Mouse (Mus musculus) small intestine, adult 2 months (tissue): ENCODE data around the gene Grik3. TPM values are rescaled to one million over a fixed set of nuclear protein-coding genes. Genes with fewer than 3 reads are reported as not detected.

Experiments
- H3K27ac ChIP-seq: fragments of 200-500 bp; 2 replicates; pipeline ENCODE4 v1.5.1; 2012; ENCODE audit warnings: low read depth, low read length, control low read depth, inconsistent platforms; ENCODE audit not compliant: insufficient read depth
- H3K27me3 ChIP-seq: fragments of 200-500 bp; 2 replicates; pipeline ENCODE4 v1.6.1; 2012; ENCODE audit warnings: mild to moderate bottlenecking, moderate library complexity, low read length, inconsistent platforms; ENCODE audit not compliant: control insufficient read depth, insufficient read depth
- H3K36me3 ChIP-seq: fragments of 200-500 bp; 2 replicates; pipeline ENCODE4 v1.6.1; 2012; ENCODE audit warnings: mild to moderate bottlenecking, low read length, control low read depth, inconsistent platforms; ENCODE audit not compliant: control insufficient read depth, insufficient read depth
- H3K4me1 ChIP-seq: fragments of 200-500 bp; 2 replicates; pipeline ENCODE4 v1.6.1; 2012; ENCODE audit warnings: low read length, inconsistent platforms, mixed read lengths; ENCODE audit not compliant: control insufficient read depth, insufficient read depth, insufficient read length
- H3K4me3 ChIP-seq: fragments of 200-500 bp; 2 replicates; pipeline ENCODE4 v1.5.1; 2012; ENCODE audit warnings: low read depth, mild to moderate bottlenecking, control low read depth, inconsistent platforms, low read length, moderate library complexity
- CTCF ChIP-seq: fragments of 200-500 bp; IDR thresholded peaks from 2 replicates; pipeline ENCODE4 v1.5.1; 2012; ENCODE audit warnings: low read depth, mild to moderate bottlenecking, control low read depth, inconsistent platforms, low read length, moderate library complexity, mixed read lengths; ENCODE audit not compliant: insufficient replicate concordance, insufficient read length; ENCODE audit errors: extremely low read depth
- POLR2A ChIP-seq: fragments of 200-500 bp; IDR thresholded peaks from 2 replicates; pipeline ENCODE4 v1.6.1; 2012; ENCODE audit warnings: low read depth, mild to moderate bottlenecking, control low read depth, inconsistent platforms, low read length, moderate library complexity
- whole genome bisulfite sequencing: fragments of 180-500 bp; shearing (Covaris S2); methylation state at CpG from one replicate; pipeline ENCODE4 v1.1.7; 2018; 5-methylcytosine and 5-hydroxymethylcytosine counted together
- polyA plus RNA-seq: library from polyadenylated mRNA; depleted of rRNA; stranded (reverse); fragments of >200 nt; gene quantifications from 2 replicates; pipeline ENCODE4 v1.2.3, GENCODE M21; 2012

The Grik3 gene
- polyA plus RNA-seq, 1 experiment = 0.18 TPM

GRCm38 (mm10) chr4:125709716-125710115 lies 219.2 kb downstream of the Grik3 start:
- WGBS = 61% methylated on average over 10 of the region's 10 CpGs
- TF ChIP-seq CTCF = no peak
- TF ChIP-seq POLR2A = no peak
- Histone ChIP-seq H3K27ac (no peak overlapping the region), H3K27me3 (no peaks in the 10 kb centered on the region), H3K36me3 (no peaks in the 10 kb centered on the region), H3K4me1 (no peaks in the 10 kb centered on the region), H3K4me3 (no peak overlapping the region)

GRCm38 (mm10) chr4:125717881-125718280 lies 227.4 kb downstream of the Grik3 start:
- Histone ChIP-seq H3K4me1 (no peaks in the 10 kb centered on the region), H3K4me3 (no peak overlapping the region), H3K36me3 (no peaks in the 10 kb centered on the region), H3K27ac (no peak overlapping the region), H3K27me3 (no peaks in the 10 kb centered on the region)
- 58% methylated on average over 6 of the region's 6 CpGs for WGBS
- no peak for TF ChIP-seq CTCF
- no peak for TF ChIP-seq POLR2A

GRCm38 (mm10) chr4:125718429-125719140 lies 228.1 kb downstream of the Grik3 start:
- WGBS = 35% methylated on average over 18 of the region's 18 CpGs
- Histone ChIP-seq H3K36me3 (no peaks in the 10 kb centered on the region), H3K4me3 (no peak overlapping the region), H3K4me1 (no peaks in the 10 kb centered on the region), H3K27me3 (no peaks in the 10 kb centered on the region), H3K27ac (no peak overlapping the region)
- no peak for TF ChIP-seq CTCF
- TF ChIP-seq POLR2A = no peak

- no peak overlapping the region for H3K27ac ChIP-seq
- H3K4me3 ChIP-seq = no peak overlapping the region
- no peaks in the 10 kb centered on the region; the same call in 1 of the 2 replicates for H3K27me3 ChIP-seq
- TF ChIP-seq POLR2A (no peak), CTCF (no peak)
- H3K36me3 ChIP-seq = no peaks in the 10 kb centered on the region
- WGBS = 86% methylated on average over 1 of the region's 1 CpGs
- no peaks in the 10 kb centered on the region for H3K4me1 ChIP-seq
Measured at GRCm38 (mm10) chr4:125726241-125726640, 235.7 kb downstream of the Grik3 start.

GRCm38 (mm10) chr4:125727030-125727429 lies 236.5 kb downstream of the Grik3 start:
- H3K27me3 ChIP-seq = no peaks in the 10 kb centered on the region; the same call in 1 of the 2 replicates

GRCm38 (mm10) chr4:125727626-125728025 lies 237.1 kb downstream of the Grik3 start:
- Histone ChIP-seq H3K27me3 (no peaks in the 10 kb centered on the region; the same call in 1 of the 2 replicates), H3K4me1 (no peaks in the 10 kb centered on the region), H3K36me3 (no peaks in the 10 kb centered on the region), H3K27ac (no peak overlapping the region), H3K4me3 (no peak overlapping the region)
- TF ChIP-seq POLR2A (no peak), CTCF (no peak)
- 37% methylated on average over 4 of the region's 4 CpGs for WGBS

More at GRCm38 (mm10) chr4:125727030-125727429, 236.5 kb downstream of the Grik3 start:
- no peaks in the 10 kb centered on the region for H3K36me3 ChIP-seq
- TF ChIP-seq POLR2A = no peak
- TF ChIP-seq CTCF = no peak
- H3K27ac ChIP-seq = no peak overlapping the region
- no peak overlapping the region for H3K4me3 ChIP-seq
- whole genome bisulfite sequencing = 36% methylated on average over 10 of the region's 10 CpGs
- no peaks in the 10 kb centered on the region for H3K4me1 ChIP-seq

- Histone ChIP-seq H3K4me1 (no peaks in the 10 kb centered on the region), H3K27ac (no peak overlapping the region), H3K36me3 (no peaks in the 10 kb centered on the region), H3K4me3 (no peak overlapping the region), H3K27me3 (no peaks in the 10 kb centered on the region; the same call in 1 of the 2 replicates)
- TF ChIP-seq CTCF = no peak
- no peak for TF ChIP-seq POLR2A
- 21% methylated on average over 15 of the region's 15 CpGs for WGBS
Measured at GRCm38 (mm10) chr4:125728091-125728863, 237.8 kb downstream of the Grik3 start.
